ENCODE assay signal across 12 mouse cellular contexts in genomic region chr5:123439941-123440340, GRCm38 (mm10). TPM values are rescaled to one million over a fixed set of nuclear protein-coding genes. Genes with fewer than 3 reads are reported as not detected.
DNase-seq lines count a peak whose midpoint lies in the region; ATAC-seq and TF ChIP-seq lines count a peak whose summit lies in the region.
"Had no signal": no experiment of that assay in that cellular context is flagged by ENCODE, and none has a peak within 500 bp of the region (broad histone marks: within the 10 kb centered on the region; RNA-seq: fewer than 3 reads in every experiment).

No protein-coding gene starts in this region.

- intact Hi-C loops in gastrocnemius, adult 2 months (cut with DNase I), result loop anchor here (5.0 to 10.0 kb wide), 2 partner anchors 172 to 185 kb away; partner anchors contain the start of gene Wdr66
- intact Hi-C loops in left cerebral cortex, postnatal 4 days (cut with DNase I), result loop anchor here (5.0 kb wide), 2 partner anchors 63 to 188 kb away; partner anchors contain the start of gene Wdr66

- in situ Hi-C loops in Patski (cut with MboI; ENCODE audit: low pct_unique_long_range_greater_than_20kb), result loop anchor here (5.0 to 10.0 kb wide), 2 partner anchors 57 to 155 kb away; no protein-coding TSS in a partner anchor

- H3K27me3 ChIP-seq in Patski, result no peaks in the 10 kb centered on the region
- H3K27me3 ChIP-seq: embryonic facial prominence, embryonic 15.5 days; limb, embryonic 15.5 days had no signal

- peak overlapping the region; percentile 2; the same call in 1 of the 2 replicates for H3K4me3 ChIP-seq in gastrocnemius, adult 2 months
- H3K4me3 ChIP-seq: embryonic facial prominence, embryonic 15.5 days; limb, embryonic 15.5 days had no signal

- CTCF ChIA-PET in Patski (lab: Charles Lee), result interaction anchor here (1.2 to 7.5 kb wide), 4 partner anchors 45 to 155 kb away, joined by 3 to 65 read pairs (median 4); no protein-coding TSS in a partner anchor

- ATAC-seq in Patski, result no peak

- TF ChIP-seq CTCF in gastrocnemius, adult 2 months (IDR thresholded peaks at IDR 0.05), result peak; percentile 59
- TF ChIP-seq CTCF in Patski (IDR thresholded peaks at IDR 0.05), result peak; percentile 56

- POLR2A ChIA-PET in Patski (lab: Charles Lee), result no interaction called here

- H3K27ac ChIP-seq in gastrocnemius, adult 2 months, result peak overlapping the region; percentile 85
- H3K27ac ChIP-seq: embryonic facial prominence, embryonic 15.5 days; limb, embryonic 15.5 days had no signal

- DNase-seq in gastrocnemius, adult 2 months, result peak; percentile 57
- no peak for DNase-seq in gastrocnemius, postnatal 25 days
- DNase-seq in left cerebral cortex, postnatal 4 days, result peak; percentile 60
- DNase-seq in left cerebral cortex, adult 8-10 months (ENCODE audit: low spot score in 2 of 2), result no peak
- DNase-seq in Patski (ENCODE audit: low read depth, low spot score), result no peak
- peak; percentile 31 for DNase-seq in embryo, embryonic 11 days
- DNase-seq in urinary bladder, postnatal 14 days (ENCODE audit: low spot score), result no peak
- no peak for DNase-seq in c-Kit-positive CD71-positive TER-119-positive erythroid progenitor cells, embryonic 14.5 days (ENCODE audit: low spot score)

RNA-seq across cellular contexts. Expression of gene Mlxip, which starts 45.3 kb away (rescaled TPM):
- total RNA-seq in gastrocnemius, adult 2 months (2021), result 10 to 100 TPM; 55.7 to 66.0 TPM
- total RNA-seq in gastrocnemius, postnatal 25 days (2021), result 10 to 100 TPM; 54.5 TPM
- 10 to 100 TPM; 29.9 to 30.0 TPM for total RNA-seq in left cerebral cortex, postnatal 4 days (2021)
- 10 to 100 TPM; 12.7 to 16.3 (median 14.7) TPM for total RNA-seq in left cerebral cortex, adult 8-10 months (2022)
- 20.1 TPM for polyA plus RNA-seq in Patski (2021)

RNA-seq across cellular contexts. Expression of gene Lrrc43, which starts 49.2 kb away (rescaled TPM):
- not detected for total RNA-seq in gastrocnemius, adult 2 months (2021)
- total RNA-seq in gastrocnemius, postnatal 25 days (2021), result not detected
- 1 to 10 TPM; 1.3 to 1.7 TPM for total RNA-seq in left cerebral cortex, postnatal 4 days (2021)
- under 1 TPM; 0.17 to 0.53 (median 0.39) TPM for total RNA-seq in left cerebral cortex, adult 8-10 months (2022)
- polyA plus RNA-seq in Patski (2021), result not detected
- total RNA-seq: heart, postnatal 25 days had no signal
- polyA plus RNA-seq: limb, embryonic 15.5 days had no signal

RNA-seq across cellular contexts. Expression of gene Il31, which starts 49.3 kb away (rescaled TPM):
- not detected for total RNA-seq in gastrocnemius, adult 2 months (2021)
- not detected for total RNA-seq in gastrocnemius, postnatal 25 days (2021)
- total RNA-seq in left cerebral cortex, postnatal 4 days (2021), result not detected
- total RNA-seq in left cerebral cortex, adult 8-10 months (2022), result not detected
- polyA plus RNA-seq in Patski (2021), result not detected
- total RNA-seq: heart, postnatal 25 days had no signal
- polyA plus RNA-seq: embryonic facial prominence, embryonic 15.5 days; limb, embryonic 15.5 days; neural tube, embryonic 14.5 days had no signal

Comparison
In these comparisons a context has a peak if more than half of its experiments do, and no peak if none do; other contexts are left out.
1. DNase-seq: peak in gastrocnemius, adult 2 months (single experiment), left cerebral cortex, postnatal 4 days (single experiment) and embryo, embryonic 11 days (single experiment); none in gastrocnemius, postnatal 25 days (single experiment), left cerebral cortex, adult 8-10 months (0 of 2), Patski (single experiment), urinary bladder, postnatal 14 days (single experiment) and c-Kit-positive CD71-positive TER-119-positive erythroid progenitor cells, embryonic 14.5 days (single experiment).